Mouse (Mus musculus) frontal cortex, adult 2 months (tissue): ENCODE data around the gene Sgpl1. TPM values are rescaled to one million over a fixed set of nuclear protein-coding genes. Genes with fewer than 3 reads are reported as not detected.
A peak's percentile ranks its signal among the peaks of the same experiment; 100 is the strongest.

Experiments
- DNase-seq, 2 experiments: peaks; one replicate each; pipeline ENCODE4 v3.0.0; 2022; ENCODE audit warnings: low spot score in 1 of 2; ENCODE audit errors: extremely low spot score in 1 of 2
- polyA plus RNA-seq: library from polyadenylated mRNA; depleted of rRNA; stranded (reverse); fragments of >200 nt; gene quantifications from 2 replicates; pipeline ENCODE4 v1.2.3, GENCODE M21; 2012

Gene Sgpl1
- polyA plus RNA-seq, 1 experiment = 40.8 TPM

GRCm38 (mm10) chr10:61089170-61090142 lies 58.0 kb downstream of the Sgpl1 start, which contains the start of gene Pcbd1:
Gene Pcbd1 (plus strand): TSS chr10:61089331.
- no peak for DNase-seq

- no peak for DNase-seq
Measured at GRCm38 (mm10) chr10:61088468-61088867, 59.0 kb downstream of the Sgpl1 start.

- no peak for DNase-seq
Measured at GRCm38 (mm10) chr10:61086502-61086901, 61.0 kb downstream of the Sgpl1 start.

- DNase-seq = no peak
Measured at GRCm38 (mm10) chr10:61085364-61085763, 62.1 kb downstream of the Sgpl1 start.

GRCm38 (mm10) chr10:61080931-61081255 lies 66.6 kb downstream of the Sgpl1 start:
- no peak for DNase-seq

GRCm38 (mm10) chr10:61080227-61080930 lies 67.1 kb downstream of the Sgpl1 start:
- peak; percentile 45 to 46 for DNase-seq

GRCm38 (mm10) chr10:61075607-61076006 lies 71.9 kb downstream of the Sgpl1 start:
- no peak for DNase-seq

- DNase-seq = no peak
Measured at GRCm38 (mm10) chr10:61074643-61075042, 72.9 kb downstream of the Sgpl1 start.

GRCm38 (mm10) chr10:61072324-61072723 lies 75.2 kb downstream of the Sgpl1 start:
- peak in 1 of 2 experiments; percentile 70 for DNase-seq

GRCm38 (mm10) chr10:61069248-61069647 lies 78.3 kb downstream of the Sgpl1 start:
- DNase-seq = no peak

- DNase-seq = peak; percentile 38 to 86
Measured at GRCm38 (mm10) chr10:61068436-61069192, 78.9 kb downstream of the Sgpl1 start.

GRCm38 (mm10) chr10:61065287-61066005 lies 82.1 kb downstream of the Sgpl1 start:
- no peak for DNase-seq

- DNase-seq = no peak
Measured at GRCm38 (mm10) chr10:61064635-61065034, 82.9 kb downstream of the Sgpl1 start.

- DNase-seq = no peak
Measured at GRCm38 (mm10) chr10:61063271-61063864, 84.1 kb downstream of the Sgpl1 start.

GRCm38 (mm10) chr10:61059543-61060110 lies 87.9 kb downstream of the Sgpl1 start:
- DNase-seq = no peak

GRCm38 (mm10) chr10:61059101-61059500 lies 88.4 kb downstream of the Sgpl1 start:
- no peak for DNase-seq

GRCm38 (mm10) chr10:61056661-61057060 lies 90.8 kb downstream of the Sgpl1 start:
- no peak for DNase-seq

GRCm38 (mm10) chr10:61051993-61052613 lies 95.4 kb downstream of the Sgpl1 start:
- DNase-seq = peak in 1 of 2 experiments; percentile 87
